Mouse (Mus musculus) spleen, adult 2 months (tissue): ENCODE results near the gene Gh.

Experiments used
- CTCF ChIP-seq: fragments of 200-500 bp; IDR thresholded peaks from 2 replicates; pipeline ENCODE4 v1.5.1; 2011; ENCODE audit warnings: mild to moderate bottlenecking, inconsistent platforms; ENCODE audit not compliant: insufficient read depth, insufficient read length, insufficient replicate concordance; ENCODE audit errors: extremely low read depth
- POLR2A ChIP-seq: fragments of 200-500 bp; IDR thresholded peaks from 2 replicates; pipeline ENCODE4 v1.6.1; 2011; ENCODE audit warnings: low read depth, low read length, inconsistent platforms

DNA sequence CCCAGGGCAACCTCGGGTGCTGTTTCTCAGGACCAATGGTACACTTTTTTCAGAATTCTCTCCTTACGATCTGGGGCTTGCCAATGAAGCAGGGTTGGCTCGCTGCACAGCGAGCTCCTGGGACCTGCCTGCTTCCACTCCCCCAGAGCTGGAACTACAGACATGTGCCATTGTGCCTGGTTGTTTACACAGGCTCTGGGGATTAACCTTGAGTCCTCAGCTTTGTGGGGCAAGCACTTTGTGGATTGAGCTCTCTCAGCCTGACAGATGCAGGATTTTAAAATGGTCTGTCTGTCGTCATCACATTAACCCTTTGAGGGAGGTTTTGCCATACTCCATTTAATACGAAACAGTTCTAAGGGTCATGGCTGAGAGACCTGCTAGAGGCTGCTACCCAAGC lies 43.2 kb upstream of the Gh start:
- no peak for TF ChIP-seq POLR2A
- no peak for TF ChIP-seq CTCF
